Mouse (Mus musculus): ENCODE results near the gene Camta1.

Gene Camta1

GRCm38 (mm10) chr4:151385985-151386700, 475.5 kb downstream of the Camta1 start:
- DNase-seq (ENCODE audit: low spot score in 2 of 2) = no peak

GRCm38 (mm10) chr4:151377731-151378130, 483.9 kb downstream of the Camta1 start:
- no peak for DNase-seq (ENCODE audit: low spot score in 2 of 2)

GRCm38 (mm10) chr4:151376234-151376633, 485.4 kb downstream of the Camta1 start:
- no peak for DNase-seq (ENCODE audit: low spot score in 2 of 2)

- no peak for DNase-seq (ENCODE audit: low spot score in 2 of 2)
Measured at GRCm38 (mm10) chr4:151372855-151373566, 488.7 kb downstream of the Camta1 start.

- DNase-seq (ENCODE audit: low spot score in 2 of 2) = no peak
Measured at GRCm38 (mm10) chr4:151366941-151367545, 494.6 kb downstream of the Camta1 start.

GRCm38 (mm10) chr4:151360976-151361673, 500.6 kb downstream of the Camta1 start:
- no peak for DNase-seq (ENCODE audit: low spot score in 2 of 2)

GRCm38 (mm10) chr4:151355505-151355904, 506.2 kb downstream of the Camta1 start:
- DNase-seq (ENCODE audit: low spot score in 2 of 2) = no peak

- no peak for DNase-seq (ENCODE audit: low spot score in 2 of 2)
Measured at GRCm38 (mm10) chr4:151352791-151353190, 508.9 kb downstream of the Camta1 start.

- DNase-seq (ENCODE audit: low spot score in 2 of 2) = no peak
Measured at GRCm38 (mm10) chr4:151352249-151352648, 509.4 kb downstream of the Camta1 start.

GRCm38 (mm10) chr4:151351757-151352156, 509.9 kb downstream of the Camta1 start:
- no peak for DNase-seq (ENCODE audit: low spot score in 2 of 2)

- DNase-seq (ENCODE audit: low spot score in 2 of 2) = no peak
Measured at GRCm38 (mm10) chr4:151347620-151348019, 514.1 kb downstream of the Camta1 start.

- DNase-seq (ENCODE audit: low spot score in 2 of 2) = no peak
Measured at GRCm38 (mm10) chr4:151346673-151347072, 515.0 kb downstream of the Camta1 start.

- no peak for DNase-seq (ENCODE audit: low spot score in 2 of 2)
Measured at GRCm38 (mm10) chr4:151344811-151345210, 516.9 kb downstream of the Camta1 start.

GRCm38 (mm10) chr4:151339421-151339820, 522.3 kb downstream of the Camta1 start:
- DNase-seq (ENCODE audit: low spot score in 2 of 2) = no peak

GRCm38 (mm10) chr4:151338931-151339330, 522.7 kb downstream of the Camta1 start:
- no peak for DNase-seq (ENCODE audit: low spot score in 2 of 2)

GRCm38 (mm10) chr4:151337543-151337942, 524.1 kb downstream of the Camta1 start:
- no peak for DNase-seq (ENCODE audit: low spot score in 2 of 2)

- no peak for DNase-seq (ENCODE audit: low spot score in 2 of 2)
Measured at GRCm38 (mm10) chr4:151336413-151336812, 525.3 kb downstream of the Camta1 start.

GRCm38 (mm10) chr4:151334951-151335742, 526.5 kb downstream of the Camta1 start:
- DNase-seq (ENCODE audit: low spot score in 2 of 2) = no peak

- DNase-seq (ENCODE audit: low spot score in 2 of 2) = no peak
Measured at GRCm38 (mm10) chr4:151332074-151332849, 529.4 kb downstream of the Camta1 start.

GRCm38 (mm10) chr4:151330983-151331382, 530.7 kb downstream of the Camta1 start:
- DNase-seq (ENCODE audit: low spot score in 2 of 2) = no peak

GRCm38 (mm10) chr4:151328071-151328470, 533.6 kb downstream of the Camta1 start:
- DNase-seq (ENCODE audit: low spot score in 2 of 2) = no peak

Data from spleen, postnatal 14 days (tissue).